Mouse (Mus musculus): ENCODE measurements at regions not wholly inside any gene's neighbourhood (a gene's known extent, or its start where the extent isn't known, plus 50 kb on each side); places are given as distances from the start of the nearest gene placed in this dataset.
A peak's percentile ranks its signal among the peaks of the same experiment; 100 is the strongest.

DNA sequence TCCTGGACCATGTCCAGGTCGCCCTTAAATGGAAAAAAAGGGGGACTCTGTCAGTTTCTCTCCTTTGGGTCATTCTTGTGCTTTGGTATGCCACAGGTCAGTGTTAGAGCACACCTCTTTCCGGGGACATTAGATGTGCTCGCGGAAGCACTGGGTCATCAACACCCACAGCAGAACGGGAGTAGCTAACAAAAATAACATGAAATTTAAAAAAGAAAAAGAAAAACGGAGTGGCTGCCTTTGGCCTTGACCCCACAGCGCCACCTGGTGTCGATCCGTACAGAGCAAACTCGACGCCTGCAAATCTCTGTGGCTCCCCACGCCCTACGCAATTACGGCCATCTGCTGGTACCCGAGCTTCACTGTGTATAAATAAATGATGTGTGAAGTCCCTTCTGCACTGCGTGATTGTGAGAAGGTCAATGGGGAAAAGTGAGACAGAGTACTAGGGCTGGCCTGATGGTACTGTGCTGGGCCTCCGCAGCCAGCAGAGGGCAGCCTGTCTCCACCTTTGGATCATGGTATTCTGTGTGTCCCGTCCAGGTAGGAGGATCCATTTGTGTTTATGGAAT lies 99.0 kb upstream of the Slc7a12 start:
- peak; percentile 68 to 73 for DNase-seq (ENCODE audit: low spot score in 2 of 2)

DNA sequence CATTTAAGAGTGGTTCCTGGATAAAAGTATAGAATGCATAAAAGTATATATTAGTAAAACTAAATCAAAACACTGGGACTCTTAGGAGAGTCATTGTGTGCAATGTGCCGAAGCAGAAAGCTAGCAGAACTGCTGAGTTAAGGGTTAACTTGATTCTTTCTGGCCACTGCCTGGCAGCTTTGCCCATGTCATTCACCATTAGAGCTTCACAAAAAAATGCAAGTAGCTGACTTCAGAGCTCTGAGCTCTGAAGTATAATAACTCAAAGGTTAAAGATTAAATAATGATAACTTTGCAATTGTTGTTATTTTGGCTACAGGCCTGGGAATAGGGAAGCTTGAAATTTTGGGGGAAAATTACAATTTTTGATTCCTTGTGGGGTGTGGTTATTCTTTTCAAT lies 89.8 kb upstream of the Slc7a12 start:
- DNase-seq (ENCODE audit: low spot score in 2 of 2), result no peak

DNA sequence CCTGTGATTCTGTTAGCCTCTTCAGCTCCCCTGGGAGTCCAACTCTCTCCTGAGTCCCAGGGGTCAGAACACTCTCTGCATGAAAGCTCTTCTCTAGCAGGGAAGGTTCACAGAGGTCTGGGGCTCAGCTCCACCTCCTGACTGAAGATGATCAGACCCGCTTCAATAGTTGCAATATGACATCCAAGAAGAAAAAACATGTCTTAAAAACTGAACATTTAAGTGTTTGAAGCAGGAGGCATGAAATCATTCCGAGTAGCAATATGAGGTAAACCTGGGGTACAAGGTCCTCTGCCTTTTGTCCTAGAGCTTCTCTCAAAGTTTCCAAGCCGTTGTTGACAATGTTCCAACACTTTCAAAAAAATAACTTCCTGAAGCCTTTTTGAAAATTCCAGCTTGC lies 81.8 kb upstream of the Slc7a12 start:
- DNase-seq (ENCODE audit: low spot score in 2 of 2), result no peak

DNA sequence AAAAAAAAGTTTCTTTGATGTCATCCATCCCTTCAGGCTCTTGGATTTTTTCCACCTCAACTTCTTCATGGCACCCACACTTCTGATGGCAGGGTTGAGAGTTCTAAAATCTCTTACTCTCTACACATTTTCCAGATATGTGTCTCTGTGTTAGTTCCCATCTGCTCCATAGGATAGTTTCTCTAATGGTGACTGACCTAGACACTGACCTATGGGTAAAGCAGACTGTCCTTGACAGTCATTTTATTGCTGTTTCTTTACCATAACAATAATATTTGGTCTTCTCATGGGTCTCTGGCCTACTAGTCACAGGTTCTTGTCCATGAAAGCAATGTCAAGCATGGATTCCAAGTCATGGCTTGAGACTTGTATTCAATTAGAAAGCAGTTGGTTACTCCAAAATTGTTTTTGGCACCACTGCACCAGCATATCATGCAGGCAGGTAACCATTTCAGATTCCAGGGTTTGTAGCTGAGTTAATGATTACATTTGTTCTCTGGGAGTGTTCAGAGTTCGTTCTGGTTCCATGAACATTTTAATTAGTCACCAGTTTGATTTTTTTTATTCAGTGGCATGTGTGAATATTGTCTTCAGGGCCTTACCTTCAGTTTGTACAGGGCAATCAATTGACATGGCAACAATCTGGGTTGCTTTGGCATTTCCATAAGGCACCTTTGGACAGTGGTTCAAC lies 71.9 kb upstream of the Slc7a12 start:
- DNase-seq (ENCODE audit: low spot score in 2 of 2), result no peak
